Mouse (Mus musculus): Measurements from ENCODE around the gene Arhgef7. TPM values are rescaled to one million over a fixed set of nuclear protein-coding genes. Genes with fewer than 3 reads are reported as not detected.

Gene Arhgef7
- polyA plus RNA-seq, 1 experiment from 2014 or later, result 50.3 TPM

Other genes with a start within 250 kb of the Arhgef7 start
- gene Rab20, start 249.0 kb upstream of the Arhgef7 start, polyA plus RNA-seq (2016; fragmentation: Nextera tagmentation; extraction: Ambion mirVana), result 1.4 and 2.5 TPM in 2 replicates
- gene Naxd, start 230.2 kb upstream of the Arhgef7 start, polyA plus RNA-seq (2016; fragmentation: Nextera tagmentation; extraction: Ambion mirVana), result 106 and 114 TPM in 2 replicates
- gene Cars2, start 176.9 kb upstream of the Arhgef7 start, polyA plus RNA-seq (2016; fragmentation: Nextera tagmentation; extraction: Ambion mirVana), result 17.9 and 18.6 TPM in 2 replicates
- 31.1 and 32.6 TPM in 2 replicates for gene Ing1, start 172.2 kb upstream of the Arhgef7 start, polyA plus RNA-seq (2016; fragmentation: Nextera tagmentation; extraction: Ambion mirVana)
- 121 and 133 TPM in 2 replicates for gene Ankrd10, start 92.0 kb upstream of the Arhgef7 start, polyA plus RNA-seq (2016; fragmentation: Nextera tagmentation; extraction: Ambion mirVana)
- 0.11 TPM in 1 of 2 replicates, not detected in the other for gene 1700016D06Rik, start 26.7 kb upstream of the Arhgef7 start, polyA plus RNA-seq (2016; fragmentation: Nextera tagmentation; extraction: Ambion mirVana)
- not detected in 2 replicates for gene Tex29, start 112.8 kb downstream of the Arhgef7 start, polyA plus RNA-seq (2016; fragmentation: Nextera tagmentation; extraction: Ambion mirVana)

All from embryonic facial prominence, embryonic 10.5 days (tissue).